Mouse (Mus musculus): ENCODE results near the gene Casc4. TPM values are rescaled to one million over a fixed set of nuclear protein-coding genes. Genes with fewer than 3 reads are reported as not detected.

Gene Casc4
- 10 to 100 TPM; 40.2 to 70.6 (median 56.4) TPM for total RNA-seq (2022)

- peak; percentile 78 for DNase-seq
Observed at GRCm38 (mm10) chr2:121866632-121867050, at the start of gene Casc4. Gene Casc4 (plus strand): TSS chr2:121866970.

DNA sequence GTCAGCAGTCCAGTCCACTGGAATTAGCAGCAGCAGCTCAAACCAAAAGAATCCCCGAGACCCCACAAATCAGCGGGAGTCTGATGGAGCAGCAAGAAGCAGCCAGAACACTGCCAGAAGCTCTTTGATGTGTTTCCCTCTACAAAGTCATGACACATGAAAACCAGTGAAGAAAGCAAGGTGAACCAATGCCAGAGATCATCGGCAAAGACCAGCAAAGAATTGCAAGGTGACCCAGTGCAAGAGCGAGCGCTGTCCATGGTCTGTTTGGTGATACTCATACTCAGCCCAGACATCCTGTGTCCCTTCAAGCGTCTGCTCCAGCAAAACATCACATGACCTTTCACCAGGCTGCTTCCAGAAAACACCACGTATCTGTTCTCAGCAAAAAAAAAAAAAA is 45.0 kb upstream of the Casc4 start:
- no peak for DNase-seq

GRCm38 (mm10) chr2:121824653-121825052 is 42.1 kb upstream of the Casc4 start:
- no peak for DNase-seq

- no peak for DNase-seq
Observed at GRCm38 (mm10) chr2:121826189-121826588, 40.6 kb upstream of the Casc4 start.

DNA sequence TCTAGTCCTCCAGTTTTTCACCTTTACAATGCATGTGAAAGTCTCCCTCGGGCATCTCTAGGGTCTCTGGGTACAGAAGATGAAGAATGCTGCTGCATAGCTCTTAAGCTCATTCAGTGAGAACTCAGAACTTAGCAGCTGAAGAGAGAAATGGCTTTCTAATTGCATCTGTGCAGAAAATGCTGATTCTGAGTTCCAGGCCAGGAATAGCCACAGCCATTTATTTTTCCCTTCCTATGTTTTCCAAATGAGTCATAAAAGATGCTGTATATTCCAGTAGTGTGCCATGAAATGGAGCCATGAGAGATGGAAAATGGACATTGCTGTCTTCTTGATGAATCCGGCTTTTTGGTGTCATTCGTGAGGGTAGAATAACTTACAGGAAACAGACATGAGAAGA is 38.4 kb upstream of the Casc4 start:
- DNase-seq, result no peak

- peak; percentile 81 for DNase-seq
Observed at GRCm38 (mm10) chr2:121832484-121832894, 34.3 kb upstream of the Casc4 start.

GRCm38 (mm10) chr2:121834926-121835325 is 31.8 kb upstream of the Casc4 start:
- DNase-seq, result no peak

DNA sequence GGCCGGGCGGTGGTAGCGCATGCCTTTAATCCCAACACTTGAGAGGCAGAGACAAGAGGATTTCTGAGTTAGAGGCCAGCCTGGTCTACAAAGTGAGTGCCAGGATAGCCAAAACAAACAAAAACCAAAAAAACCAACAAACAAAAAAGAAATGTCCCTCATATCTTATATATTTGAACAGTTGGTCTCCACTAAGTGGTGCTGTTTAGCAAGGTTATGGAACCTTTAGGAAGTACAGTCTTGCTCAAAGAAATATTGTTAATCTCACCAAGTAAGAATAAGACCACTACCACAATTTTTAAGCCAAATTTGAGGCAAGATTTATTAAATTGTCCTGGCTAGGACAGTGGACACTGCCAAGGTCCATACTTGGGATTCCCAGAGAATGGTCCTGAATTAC is 25.3 kb upstream of the Casc4 start:
- DNase-seq, result no peak

GRCm38 (mm10) chr2:121842249-121842648 is 24.5 kb upstream of the Casc4 start:
- no peak for DNase-seq

DNA sequence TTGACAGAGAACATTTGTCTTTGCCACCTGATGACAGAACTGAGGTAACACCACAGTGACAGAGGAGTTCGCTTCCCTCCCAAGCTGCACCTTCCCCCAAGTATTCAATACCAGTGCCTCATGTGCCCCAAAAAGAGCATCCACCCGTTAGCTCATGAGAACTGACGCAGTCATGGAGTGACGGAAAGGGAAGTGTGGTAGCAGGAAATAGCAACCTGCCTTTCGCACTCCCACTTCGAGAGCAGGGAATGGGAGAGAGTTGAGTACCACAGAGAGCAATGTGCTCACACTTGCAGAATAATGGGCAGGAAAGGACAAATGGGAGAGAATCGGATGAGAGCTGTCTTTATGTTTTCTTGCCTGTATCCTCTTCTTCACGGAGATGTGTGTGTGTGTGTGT is 20.7 kb upstream of the Casc4 start:
- no peak for DNase-seq

DNA sequence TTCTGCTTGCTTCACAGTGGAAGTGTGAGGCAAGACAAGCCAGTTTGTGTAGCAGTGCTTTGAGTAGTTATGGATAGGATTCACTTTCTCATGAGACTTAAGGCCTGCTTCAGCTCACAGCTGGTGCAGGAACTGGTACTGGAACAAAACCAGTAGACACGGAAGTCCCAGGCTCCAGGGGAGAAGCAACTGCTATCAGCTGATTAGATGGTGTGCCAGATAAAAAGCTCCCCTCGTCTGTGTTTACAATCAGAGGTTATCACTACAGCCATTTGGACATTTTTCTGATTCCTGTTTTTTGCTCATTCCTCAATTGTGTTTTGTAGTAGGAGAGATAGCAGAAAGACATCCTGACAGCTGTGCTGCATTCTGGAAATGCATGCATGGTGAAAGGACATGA is 14.7 kb upstream of the Casc4 start:
- DNase-seq, result no peak

GRCm38 (mm10) chr2:121853974-121854373 is 12.8 kb upstream of the Casc4 start:
- DNase-seq, result no peak

- DNase-seq, result no peak
Observed at GRCm38 (mm10) chr2:121859380-121859980, 7.3 kb upstream of the Casc4 start.

- DNase-seq, result peak; percentile 5
Observed at GRCm38 (mm10) chr2:121866071-121866601, 634 bp upstream of the Casc4 start.

DNA sequence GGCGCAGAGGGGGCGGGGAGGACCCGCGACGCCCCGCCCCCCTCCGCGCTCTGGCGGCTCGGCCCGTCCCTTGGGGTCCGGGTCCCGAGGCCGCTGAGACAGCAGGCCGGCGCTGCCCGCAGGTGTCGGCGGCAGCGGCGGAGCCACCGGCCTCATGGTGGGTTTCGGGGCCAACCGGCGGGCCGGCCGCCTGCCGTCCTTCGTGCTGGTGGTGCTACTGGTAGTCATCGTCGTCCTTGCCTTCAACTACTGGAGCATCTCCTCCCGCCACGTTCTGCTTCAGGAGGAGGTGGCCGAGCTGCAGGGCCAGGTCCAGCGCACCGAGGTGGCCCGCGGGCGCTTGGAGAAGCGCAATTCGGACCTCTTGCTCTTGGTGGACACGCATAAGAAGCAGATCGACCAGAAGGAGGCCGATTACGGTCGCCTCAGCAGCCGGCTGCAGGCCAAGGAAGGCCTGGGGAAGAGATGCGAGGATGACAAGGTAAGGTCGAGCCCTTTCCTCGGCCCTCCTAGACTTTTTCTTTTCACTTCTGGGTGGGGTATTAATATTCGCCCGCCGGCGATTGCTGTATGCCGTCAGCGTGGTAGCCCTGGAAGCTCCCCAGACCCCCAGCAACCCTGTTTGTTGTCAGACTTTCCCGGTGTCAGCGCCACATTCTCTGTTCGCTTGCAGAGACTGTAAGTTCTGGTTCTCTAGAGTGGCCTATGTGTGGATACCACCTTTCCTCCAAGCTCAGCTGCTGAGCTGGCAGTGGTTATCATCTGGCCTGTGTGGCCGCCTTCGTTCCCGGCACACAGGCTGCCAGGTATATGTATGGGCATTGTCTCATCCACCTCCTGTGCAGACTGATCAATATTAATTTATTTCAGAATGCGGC is 520 bp downstream of the Casc4 start:
- no peak for DNase-seq

DNA sequence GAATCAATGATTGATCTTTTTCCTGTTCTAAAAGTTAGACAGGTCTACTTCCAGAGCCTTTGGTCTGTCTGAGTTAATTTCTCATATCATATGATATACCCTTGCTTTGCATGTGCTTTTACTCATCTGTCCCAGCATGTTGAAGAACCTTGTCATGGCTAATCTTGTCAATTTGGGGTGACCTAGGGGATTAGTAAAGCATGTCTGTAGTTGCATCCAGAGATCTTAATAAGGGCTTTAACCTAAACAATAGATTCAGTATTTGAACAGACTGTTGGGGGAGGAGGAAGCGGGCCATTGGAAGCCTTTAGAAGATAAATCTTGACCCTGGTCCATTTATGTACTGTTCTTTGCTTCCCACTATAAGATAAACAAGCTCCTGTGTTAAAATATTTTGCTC is 12.7 kb downstream of the Casc4 start:
- DNase-seq, result no peak

DNA sequence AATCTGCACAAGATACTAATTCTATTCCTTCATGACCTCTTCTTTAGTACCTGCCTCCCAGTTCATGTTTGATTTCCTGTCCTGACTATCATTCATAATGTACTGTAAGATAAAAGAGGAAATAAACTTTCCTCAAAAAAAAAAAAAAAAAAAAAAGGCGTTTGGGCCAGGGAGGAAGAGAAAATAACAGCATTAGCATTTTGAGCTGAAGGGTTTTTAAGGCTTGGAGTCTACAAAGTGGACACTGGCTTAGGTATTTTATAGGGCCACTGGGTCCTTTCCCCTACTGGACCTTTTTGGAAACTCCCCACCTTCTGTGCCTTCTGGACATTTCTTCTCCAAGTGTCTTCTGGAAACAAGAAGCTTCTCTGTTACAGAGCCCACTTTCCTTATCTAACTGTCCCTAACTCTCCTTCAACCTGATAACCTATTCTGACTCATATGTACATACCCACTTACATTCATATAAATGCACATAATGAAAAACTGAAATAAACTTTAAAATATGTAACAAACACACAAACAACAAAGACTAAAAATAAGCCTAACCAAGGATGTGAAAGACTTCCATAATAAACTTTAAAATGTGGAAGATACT is 18.8 kb downstream of the Casc4 start:
- DNase-seq, result no peak

DNA sequence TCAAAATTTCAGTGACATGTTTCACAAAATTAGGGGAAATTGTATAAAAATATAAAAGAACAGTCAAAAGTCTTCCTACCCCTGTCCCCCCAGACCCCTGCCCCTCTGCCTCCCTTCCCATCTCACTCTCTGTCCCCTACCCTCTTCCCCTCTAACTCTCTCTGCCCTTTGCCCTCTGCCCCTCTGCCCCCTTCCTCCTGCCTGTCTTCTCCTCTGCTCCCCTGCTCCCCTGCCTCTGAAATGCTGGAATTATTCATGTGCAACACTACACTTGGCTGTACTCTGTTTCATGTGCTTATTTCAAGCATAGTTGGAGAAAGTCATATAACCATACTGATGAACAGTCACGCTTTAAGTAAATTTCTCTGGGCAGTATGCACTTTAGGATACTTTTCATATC is 19.6 kb downstream of the Casc4 start:
- no peak for DNase-seq

- no peak for DNase-seq
Observed at GRCm38 (mm10) chr2:121888720-121889497, 22.1 kb downstream of the Casc4 start.

- DNase-seq, result no peak
Observed at GRCm38 (mm10) chr2:121895261-121895660, 28.5 kb downstream of the Casc4 start.

- no peak for DNase-seq
Observed at GRCm38 (mm10) chr2:121896825-121897224, 30.1 kb downstream of the Casc4 start.

DNA sequence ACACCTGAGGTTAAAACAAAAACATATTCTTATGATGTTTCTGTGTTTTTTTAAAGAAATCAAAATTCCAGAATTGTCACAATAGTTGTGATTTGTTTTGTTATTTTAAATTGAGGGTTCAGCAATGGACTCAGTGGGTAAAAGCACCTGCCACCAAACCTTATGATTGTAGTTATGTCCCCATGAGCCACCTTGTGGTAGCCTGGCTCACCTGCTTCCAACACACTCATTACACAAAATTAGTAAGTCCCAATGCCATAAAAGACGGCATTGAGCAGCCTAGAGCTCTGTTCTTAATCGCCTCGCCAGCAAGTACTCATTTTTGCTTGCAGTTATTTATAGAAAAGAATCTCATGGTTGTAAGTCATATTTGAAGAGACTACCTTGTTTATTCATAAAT is 43.2 kb downstream of the Casc4 start:
- no peak for DNase-seq

Data from adrenal gland, adult 8-10 months (tissue).